Mouse (Mus musculus) embryonic fibroblast, embryonic 13.5 days (primary cell): ENCODE measurements at regions not wholly inside any gene's neighbourhood (a gene's known extent, or its start where the extent isn't known, plus 50 kb on each side); places are given as distances from the start of the nearest gene placed in this dataset.

Source experiments
- CTCF ChIP-seq: IDR thresholded peaks from 2 replicates; pipeline ENCODE4 v1.5.1; 2011; ENCODE audit warnings: mild to moderate bottlenecking, control low read depth, low read length, moderate library complexity, borderline replicate concordance; ENCODE audit not compliant: insufficient read depth
- POLR2A ChIP-seq: IDR thresholded peaks from 2 replicates; pipeline ENCODE4 v1.6.1; 2011; ENCODE audit warnings: low read depth, mild to moderate bottlenecking, control low read depth, low read length, moderate library complexity

DNA sequence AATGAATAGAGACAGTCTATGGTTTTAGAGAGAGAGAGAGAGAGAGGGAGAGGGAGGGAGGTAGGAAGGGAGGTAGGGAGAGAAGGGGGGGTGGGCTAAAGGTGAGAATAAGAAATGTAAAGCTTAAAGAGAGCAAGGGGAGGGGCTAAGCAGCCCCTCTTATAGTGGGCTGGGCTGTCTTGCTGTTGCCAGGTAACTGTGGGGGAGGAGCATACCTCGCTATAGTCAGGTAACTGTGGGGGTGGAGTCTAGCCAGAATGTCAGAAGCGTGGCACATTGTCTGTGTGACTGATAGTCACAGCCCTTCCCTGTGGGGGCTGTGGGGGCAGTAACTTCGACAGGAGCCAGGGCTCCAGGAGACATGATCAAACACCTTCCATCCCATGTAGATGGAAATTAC, 786.4 kb upstream of the Nr2f1 start:
- TF ChIP-seq POLR2A (no peak), CTCF (no peak)
